Mouse (Mus musculus): ENCODE results near the gene Timm8a1. TPM values are rescaled to one million over a fixed set of nuclear protein-coding genes. Genes with fewer than 3 reads are reported as not detected.

Timm8a1 gene
- 10 to 100 TPM; 15.8 to 16.0 TPM for total RNA-seq (2023)

DNA sequence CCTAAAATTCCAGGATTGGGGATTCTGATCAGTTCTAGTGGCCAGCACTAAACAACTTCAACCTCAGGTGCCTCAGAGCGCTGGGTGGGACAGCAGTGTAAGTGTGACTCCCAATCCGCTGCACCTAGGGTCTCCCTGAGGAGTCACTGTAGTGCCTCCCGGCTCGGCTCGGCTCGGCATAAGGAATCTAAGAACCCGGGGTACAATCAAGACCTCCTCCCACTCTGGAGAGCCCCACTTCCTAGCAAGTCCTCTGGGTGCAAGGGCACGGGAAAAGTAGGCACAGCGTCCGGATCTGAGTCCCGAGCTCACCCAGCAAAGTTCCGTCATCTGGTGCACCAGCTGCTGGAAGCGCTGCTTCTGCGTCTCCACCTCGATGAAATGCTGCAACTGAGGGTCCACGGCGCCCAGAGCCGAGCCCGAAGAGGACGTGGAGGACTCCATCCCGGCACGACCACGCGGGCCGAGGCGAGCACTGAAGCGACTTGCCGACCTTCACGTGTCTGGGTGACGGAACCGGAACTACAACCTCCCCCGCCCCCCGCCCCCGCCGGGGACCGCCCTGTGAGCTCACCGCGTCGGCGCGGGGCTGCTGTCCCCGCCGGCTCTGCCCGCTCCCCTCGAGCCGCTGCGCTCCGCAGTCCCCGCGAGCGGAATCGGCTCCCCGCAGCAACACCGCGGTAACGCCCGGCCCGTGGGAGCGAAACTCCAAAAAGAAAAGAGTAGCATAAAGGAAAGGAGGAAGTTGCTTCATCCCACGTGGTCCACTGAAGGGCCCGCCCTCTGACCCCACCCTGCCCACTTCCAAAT, at the start of gene Timm8a1:
Gene Timm8a1, minus strand, starts transcription at position 721 of the 810 bp plus-strand sequence.

DNA sequence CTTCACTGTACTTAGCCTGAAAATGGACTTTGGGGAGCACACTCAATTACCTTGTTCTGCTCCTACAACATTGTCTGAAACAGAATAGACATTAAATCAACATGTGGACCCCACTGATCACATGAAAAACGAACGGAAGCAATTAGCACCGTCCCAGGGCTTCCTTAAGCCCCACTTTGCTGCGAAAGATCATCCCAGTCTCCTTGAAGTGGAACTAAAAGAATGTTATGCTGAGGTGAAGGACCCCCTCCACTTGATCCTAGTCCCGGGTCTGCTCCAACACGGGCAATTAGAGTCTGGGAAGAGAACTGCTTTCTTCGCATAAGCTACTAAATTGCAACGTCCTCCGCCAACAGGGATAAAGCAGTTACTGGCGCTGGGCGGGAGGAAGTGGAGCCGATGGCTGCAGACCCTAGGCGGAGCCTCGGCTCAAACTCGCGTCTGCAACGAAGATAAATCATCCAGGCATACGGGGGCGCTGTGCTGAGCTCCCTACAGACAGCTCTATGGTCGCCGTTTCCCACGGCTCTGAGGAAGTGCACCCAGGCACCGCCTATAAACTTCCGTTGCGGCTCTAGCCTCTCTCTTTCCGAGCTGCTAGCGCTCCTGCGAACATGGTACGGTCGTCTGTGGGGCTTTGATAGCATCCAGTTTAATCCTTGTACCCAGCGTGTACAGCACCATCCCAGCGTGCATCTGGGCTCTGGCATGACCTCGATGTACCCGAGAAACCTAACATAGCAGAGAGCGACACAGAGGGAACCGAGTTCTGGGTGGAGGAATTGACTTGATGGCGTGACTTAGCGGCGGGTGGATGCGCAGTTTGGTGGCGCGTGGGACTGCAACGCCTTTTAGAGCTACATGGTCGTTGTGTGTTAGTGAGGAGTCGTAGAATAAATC, 43.7 kb upstream of the Timm8a1 start, which contains the start of gene Rpl36a:
Gene Rpl36a, plus strand, starts transcription at position 552 of the 900 bp plus-strand sequence.

DNA sequence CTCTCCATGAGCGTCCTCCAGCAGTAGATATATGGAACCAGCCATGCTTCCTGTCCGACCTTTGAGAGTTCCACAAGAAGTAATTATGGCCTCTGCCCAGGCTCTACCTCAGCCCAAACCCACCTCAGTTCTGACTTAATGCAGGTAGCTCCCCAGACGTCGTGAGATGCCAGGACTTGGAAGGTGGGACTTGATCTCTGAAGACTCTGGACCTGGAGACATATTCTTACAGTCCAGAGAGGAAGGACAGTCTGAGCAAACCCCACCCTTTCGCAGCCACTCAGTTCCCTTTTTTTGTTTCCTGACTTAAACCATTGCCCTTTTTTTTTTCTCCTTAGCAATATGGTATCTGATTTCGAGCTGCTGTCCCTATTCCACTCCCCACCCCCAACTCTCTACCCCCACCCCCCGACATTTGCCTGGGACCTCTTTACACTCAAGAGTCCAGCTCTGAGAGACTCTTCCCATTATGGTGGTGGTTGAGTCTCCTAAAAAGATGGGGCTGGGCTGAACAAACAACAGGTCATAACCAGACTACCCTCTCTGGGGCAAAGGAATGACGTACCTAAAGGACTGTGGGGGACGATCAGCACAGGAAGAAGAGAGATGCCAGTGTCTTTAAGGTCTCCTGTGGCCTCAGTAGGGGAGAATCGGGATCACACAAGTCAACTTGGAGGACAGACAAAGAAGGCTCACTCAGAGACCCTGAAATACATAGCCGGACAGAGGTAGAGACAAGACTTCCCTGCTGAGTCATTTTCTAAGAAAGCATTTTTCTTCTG, 41.4 kb upstream of the Timm8a1 start, which contains the start of gene Btk:
Gene Btk, minus strand, starts transcription at position 683 of the 782 bp plus-strand sequence.

Other genes with a start within 250 kb of the Timm8a1 start
- gene Tmem35a, start 246.6 kb downstream of the Timm8a1 start, total RNA-seq (2023) = under 1 TPM in 1 of 2 experiments, not detected in 1; 0.47 TPM
- gene Cenpi, start 233.8 kb downstream of the Timm8a1 start, total RNA-seq (2023) = 1 to 10 TPM; 1.6 to 1.9 TPM
- not detected for gene Drp2, start 137.3 kb downstream of the Timm8a1 start, total RNA-seq (2023)
- gene Taf7l, start 65.4 kb downstream of the Timm8a1 start, total RNA-seq (2023) = not detected
- 1 to 10 TPM; 1.3 to 2.7 TPM for gene Btk, start 41.7 kb upstream of the Timm8a1 start, total RNA-seq (2023)
- 100 to 1,000 TPM; 656 to 686 TPM for gene Rpl36a, start 43.8 kb upstream of the Timm8a1 start, total RNA-seq (2023)
- 10 to 100 TPM; 10.7 to 22.1 TPM for gene Gla, start 59.3 kb upstream of the Timm8a1 start, total RNA-seq (2023)
- 100 to 1,000 TPM; 102 to 106 TPM for gene Hnrnph2, start 59.3 kb upstream of the Timm8a1 start, total RNA-seq (2023)
- gene Armcx4, start 144.7 kb upstream of the Timm8a1 start, total RNA-seq (2023) = 1 to 10 TPM; 2.7 to 4.7 TPM
- 1 to 10 TPM; 1.9 to 3.1 TPM for gene Armcx1, start 176.1 kb upstream of the Timm8a1 start, total RNA-seq (2023)
- 1 to 10 TPM; 1.2 to 2.4 TPM for gene Armcx6, start 209.6 kb upstream of the Timm8a1 start, total RNA-seq (2023)
- gene Armcx3, start 214.7 kb upstream of the Timm8a1 start, total RNA-seq (2023) = 10 to 100 TPM in 1 of 2 experiments, 1 to 10 TPM in 1; 9.6 to 10.7 TPM

Measured in T-cell, adult 66 days (primary cell).